Mouse (Mus musculus) megakaryocyte progenitor cell, adult 5-6 weeks (primary cell): ENCODE measurements around the gene Stat6. TPM values are rescaled to one million over a fixed set of nuclear protein-coding genes. Genes with fewer than 3 reads are reported as not detected.

Experiments used
- ATAC-seq: replicated peaks from 2 replicates; pipeline ENCODE4 v1.8.0; 2016; ENCODE audit warnings: mild to moderate bottlenecking, moderate TSS enrichment, inconsistent platforms; ENCODE audit not compliant: poor library complexity
- total RNA-seq, 2 experiments: library from RNA; stranded (forward) in 1 of 2; stranded (reverse) in 1 of 2; fragments of 157-497, 149-512 nt in 1 of 2; fragments of 200-1000 nt in 1 of 2; gene quantifications; 2 replicates each; pipeline versions ENCODE4 v1.2.3 to v1.2.4; 2015 to 2017

The Stat6 gene
- total RNA-seq, 2 experiments from 2014 or later, result 29.6 to 38.9 TPM

GRCm38 (mm10) chr10:127668093-127669050, 25.6 kb downstream of the Stat6 start, which contains the start of gene Nab2:
Nab2 (minus strand) TSS chr10:127668568.
- ATAC-seq, result peak; percentile 41

- ATAC-seq, result no peak
Observed at GRCm38 (mm10) chr10:127669170-127669569, 26.4 kb downstream of the Stat6 start.

- ATAC-seq, result no peak
Observed at GRCm38 (mm10) chr10:127670185-127670584, 27.4 kb downstream of the Stat6 start.

GRCm38 (mm10) chr10:127671276-127671675, 28.5 kb downstream of the Stat6 start:
- ATAC-seq, result no peak

GRCm38 (mm10) chr10:127674046-127674655, 31.4 kb downstream of the Stat6 start:
- no peak for ATAC-seq

- peak; percentile 77 for ATAC-seq
Observed at GRCm38 (mm10) chr10:127674794-127675522, 32.2 kb downstream of the Stat6 start.

- ATAC-seq, result no peak
Observed at GRCm38 (mm10) chr10:127675859-127676398, 33.1 kb downstream of the Stat6 start.

GRCm38 (mm10) chr10:127676691-127677548, 34.1 kb downstream of the Stat6 start:
- peak; percentile 83 for ATAC-seq

- ATAC-seq, result peak; percentile 60
Observed at GRCm38 (mm10) chr10:127677591-127678336, 35.0 kb downstream of the Stat6 start.

GRCm38 (mm10) chr10:127679208-127679607, 36.4 kb downstream of the Stat6 start:
- ATAC-seq, result no peak

GRCm38 (mm10) chr10:127679881-127680280, 37.1 kb downstream of the Stat6 start:
- ATAC-seq, result no peak

GRCm38 (mm10) chr10:127682886-127683285, 40.1 kb downstream of the Stat6 start:
- no peak for ATAC-seq

GRCm38 (mm10) chr10:127691053-127691452, 48.3 kb downstream of the Stat6 start:
- no peak; the same call in 1 of the 2 replicates for ATAC-seq

GRCm38 (mm10) chr10:127694636-127695035, 51.9 kb downstream of the Stat6 start:
- peak; percentile 93 for ATAC-seq

- no peak for ATAC-seq
Observed at GRCm38 (mm10) chr10:127695775-127696174, 53.0 kb downstream of the Stat6 start.

GRCm38 (mm10) chr10:127698966-127699365, 56.2 kb downstream of the Stat6 start:
- no peak for ATAC-seq

GRCm38 (mm10) chr10:127703299-127703698, 60.5 kb downstream of the Stat6 start:
- peak; percentile 63 for ATAC-seq

GRCm38 (mm10) chr10:127704293-127704692, 61.5 kb downstream of the Stat6 start:
- ATAC-seq, result no peak

- no peak for ATAC-seq
Observed at GRCm38 (mm10) chr10:127704766-127705220, 62.0 kb downstream of the Stat6 start, which contains the start of gene Myo1a. Myo1a (plus strand) TSS chr10:127705170.
